Mouse (Mus musculus) kidney, embryonic 15.5 days (tissue): ENCODE measurements around the gene Lpp. TPM values are rescaled to one million over a fixed set of nuclear protein-coding genes. Genes with fewer than 3 reads are reported as not detected.
A peak's percentile ranks its signal among the peaks of the same experiment; 100 is the strongest.

Experiments used
- ATAC-seq: fragments of 200-750 bp; cut with Nextera tagmentation; replicated peaks from 2 replicates; pipeline ENCODE4 v1.8.0; 2017; ENCODE audit warnings: moderate TSS enrichment; ENCODE audit not compliant: low FRiP score
- H3K27ac ChIP-seq: fragments of 300-500 bp; sonication (generic); 2 replicates; pipeline ENCODE4 v1.5.1; 2015; ENCODE audit warnings: mild to moderate bottlenecking, inconsistent platforms
- H3K27me3 ChIP-seq: fragments of 300-500 bp; sonication (generic); 2 replicates; pipeline ENCODE4 v1.6.1; 2015; ENCODE audit warnings: inconsistent platforms
- H3K36me3 ChIP-seq: fragments of 300-500 bp; sonication (generic); 2 replicates; pipeline ENCODE4 v1.6.1; 2015; ENCODE audit warnings: inconsistent platforms
- H3K4me1 ChIP-seq: fragments of 300-500 bp; sonication (generic); 2 replicates; pipeline ENCODE4 v1.6.1; 2015; ENCODE audit warnings: inconsistent platforms
- H3K4me2 ChIP-seq: fragments of 300-500 bp; sonication (generic); 2 replicates; pipeline ENCODE4 v1.6.1; 2015; ENCODE audit warnings: moderate library complexity, mild to moderate bottlenecking, inconsistent platforms
- H3K4me3 ChIP-seq: fragments of 300-500 bp; sonication (generic); replicated peaks from 2 replicates; pipeline ENCODE4 v1.5.1; 2015; ENCODE audit warnings: mild to moderate bottlenecking, inconsistent platforms
- H3K9ac ChIP-seq: fragments of 300-500 bp; sonication (generic); 2 replicates; pipeline ENCODE4 v1.6.1; 2015; ENCODE audit warnings: mild to moderate bottlenecking, inconsistent platforms
- H3K9me3 ChIP-seq: fragments of 300-500 bp; sonication (generic); replicated peaks from 2 replicates; pipeline ENCODE4 v1.6.1; 2016; ENCODE audit warnings: inconsistent platforms
- WGBS: fragments of 180-500 bp; shearing (Covaris S2); methylation state at CpG from one replicate; pipeline ENCODE4 v1.1.7; 2015; ENCODE audit warnings: mixed read lengths; 5-methylcytosine and 5-hydroxymethylcytosine counted together
- polyA plus RNA-seq: library from polyadenylated mRNA; unstranded; fragments of >200 nt; fragmentation: Nextera tagmentation; extraction: Ambion mirVana; gene quantifications from 2 replicates; pipeline ENCODE4 v1.2.1, GENCODE M21; 2015

Gene Lpp
- polyA plus RNA-seq, 1 experiment from 2014 or later = 58.6 TPM

DNA sequence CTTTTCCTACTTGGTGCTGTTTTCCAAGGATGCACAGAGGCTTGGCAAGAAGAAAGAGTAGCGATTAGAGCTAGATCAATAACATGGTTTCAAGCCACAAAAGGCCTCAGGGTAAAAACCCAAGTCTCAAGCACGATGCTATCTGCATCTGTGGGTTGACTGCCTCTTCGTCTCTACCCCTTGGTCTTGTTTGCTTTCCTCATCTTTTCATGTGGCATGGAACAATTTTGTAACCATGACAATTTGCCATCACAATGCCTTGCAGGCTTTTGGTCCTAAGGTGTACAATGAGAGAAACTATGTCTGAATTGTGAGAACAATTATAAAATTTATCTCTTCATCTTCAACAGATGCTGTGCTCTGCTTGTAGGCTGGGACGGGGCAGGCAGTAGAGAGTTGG lies 145.7 kb downstream of the Lpp start:
- H3K4me1 ChIP-seq = no peaks in the 10 kb centered on the region
- no peak for ATAC-seq
- no peak overlapping the region for H3K4me2 ChIP-seq
- 90% methylated on average over 4 of the region's 4 CpGs for WGBS
- no peaks in the 10 kb centered on the region for H3K27me3 ChIP-seq
- no peaks in the 10 kb centered on the region for H3K36me3 ChIP-seq
- no peak overlapping the region for H3K27ac ChIP-seq
- no peaks in the 10 kb centered on the region for H3K9me3 ChIP-seq
- no peak overlapping the region for H3K4me3 ChIP-seq
- no peak overlapping the region for H3K9ac ChIP-seq

DNA sequence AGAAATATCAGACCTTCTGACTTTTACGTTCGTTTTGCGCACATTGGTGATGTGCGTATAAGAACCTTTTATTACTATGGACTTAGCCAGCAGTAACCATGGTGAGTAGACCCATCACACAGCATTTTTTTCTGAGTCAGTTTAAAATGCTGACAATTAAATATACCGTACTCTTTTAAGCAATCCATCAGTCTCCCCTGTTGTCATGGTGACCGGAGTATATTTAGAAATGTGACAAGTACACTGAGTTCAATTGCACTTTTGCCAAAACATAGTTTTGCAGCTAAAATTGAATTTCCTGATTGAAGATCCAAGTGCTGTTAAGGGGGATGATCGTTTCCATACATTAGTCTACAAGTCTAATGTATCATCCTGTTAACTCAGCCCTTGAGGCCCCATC lies 149.6 kb downstream of the Lpp start:
- no peaks in the 10 kb centered on the region for H3K4me1 ChIP-seq
- ATAC-seq = no peak
- H3K36me3 ChIP-seq = no peaks in the 10 kb centered on the region
- no peak overlapping the region for H3K9ac ChIP-seq
- H3K4me2 ChIP-seq = no peak overlapping the region
- H3K27me3 ChIP-seq = no peaks in the 10 kb centered on the region
- no peak overlapping the region for H3K27ac ChIP-seq
- WGBS = 89% methylated on average over 7 of the region's 7 CpGs
- no peak overlapping the region for H3K4me3 ChIP-seq
- no peaks in the 10 kb centered on the region for H3K9me3 ChIP-seq

DNA sequence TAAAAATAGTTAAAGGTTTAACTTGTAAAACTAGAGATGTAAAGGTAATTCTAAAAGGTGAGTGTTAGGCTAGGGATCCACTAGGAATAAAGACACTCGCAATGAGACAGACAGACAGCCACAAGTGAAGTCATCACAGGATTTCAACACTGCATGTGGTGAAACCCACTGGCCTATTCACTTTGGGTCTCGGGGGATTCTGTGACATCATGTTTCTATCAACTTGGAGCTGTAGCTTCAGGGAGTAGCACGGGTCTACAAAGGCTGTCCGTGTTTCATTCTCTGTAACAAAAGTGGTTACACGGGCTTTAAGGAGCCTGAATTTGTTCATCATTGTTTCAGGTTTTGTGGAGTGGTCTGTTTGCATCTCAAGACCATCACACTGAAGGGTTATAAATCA lies 152.1 kb downstream of the Lpp start:
- no peak overlapping the region for H3K4me3 ChIP-seq
- H3K4me2 ChIP-seq = no peak overlapping the region
- H3K4me1 ChIP-seq = no peaks in the 10 kb centered on the region
- H3K9ac ChIP-seq = no peak overlapping the region
- 86% methylated on average over 5 of the region's 5 CpGs for WGBS
- H3K36me3 ChIP-seq = no peaks in the 10 kb centered on the region
- no peaks in the 10 kb centered on the region for H3K27me3 ChIP-seq
- no peak overlapping the region for H3K27ac ChIP-seq
- ATAC-seq = no peak
- H3K9me3 ChIP-seq = no peaks in the 10 kb centered on the region

DNA sequence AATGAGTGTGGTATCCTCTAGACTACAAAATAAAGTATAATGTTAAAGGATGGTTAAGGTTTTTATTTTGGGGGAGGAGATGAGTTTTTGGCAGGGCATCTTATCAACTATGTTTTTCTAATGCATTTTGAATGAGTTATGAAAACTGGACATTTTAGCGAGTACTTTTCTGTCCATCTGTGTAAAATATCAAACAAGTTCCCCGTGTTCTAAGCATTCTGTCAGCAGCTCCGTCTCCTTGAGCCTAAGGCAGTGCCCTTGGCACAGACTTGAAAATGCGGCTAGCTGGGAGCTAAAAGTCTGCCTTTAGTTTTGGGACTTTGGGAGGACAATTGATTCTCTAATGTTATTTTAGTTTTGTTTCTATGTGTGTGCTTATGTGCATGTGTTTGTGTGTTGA lies 165.2 kb downstream of the Lpp start:
- WGBS = 90% methylated on average over 4 of the region's 4 CpGs
- ATAC-seq = no peak
- Histone ChIP-seq H3K27ac (no peak overlapping the region), H3K4me1 (peaks cover 7% of the 10 kb centered on the region; the same call in 1 of the 2 replicates), H3K36me3 (no peaks in the 10 kb centered on the region), H3K4me3 (no peak overlapping the region), H3K27me3 (no peaks in the 10 kb centered on the region), H3K4me2 (no peak overlapping the region), H3K9me3 (no peaks in the 10 kb centered on the region), H3K9ac (no peak overlapping the region)

DNA sequence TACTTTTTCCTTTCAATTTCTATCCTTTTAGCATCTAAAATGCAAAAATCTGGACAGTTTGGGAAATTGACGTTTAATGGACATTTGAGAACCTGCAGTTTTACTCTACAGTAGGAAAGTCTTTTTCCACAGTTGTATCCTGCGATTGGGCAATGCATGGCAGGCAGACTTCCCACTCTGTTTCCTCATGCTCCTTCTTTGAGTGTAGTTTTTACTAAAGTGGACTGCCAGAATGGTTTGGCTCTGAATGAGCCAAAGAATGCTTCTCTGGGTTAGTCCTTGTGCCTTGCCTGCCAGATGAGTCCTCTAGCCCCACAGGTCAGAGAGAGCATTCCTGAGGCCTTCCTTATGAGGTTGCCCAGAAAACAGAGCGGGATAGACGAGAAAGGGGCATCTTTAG lies 166.5 kb downstream of the Lpp start:
- 92% methylated on average over 4 of the region's 4 CpGs for WGBS
- no peak for ATAC-seq

GRCm38 (mm10) chr16:24560998-24561397 lies 167.7 kb downstream of the Lpp start:
- Histone ChIP-seq H3K4me3 (no peak overlapping the region), H3K9me3 (no peaks in the 10 kb centered on the region), H3K36me3 (no peaks in the 10 kb centered on the region), H3K4me2 (no peak overlapping the region), H3K27ac (no peak overlapping the region), H3K27me3 (no peaks in the 10 kb centered on the region), H3K9ac (no peak overlapping the region), H3K4me1 (peaks cover 6% of the 10 kb centered on the region; the same call in 1 of the 2 replicates)
- 93% methylated on average over 2 of the region's 2 CpGs for WGBS
- no peak for ATAC-seq

More for the DNA sequence above, 166.5 kb downstream of the Lpp start:
- Histone ChIP-seq H3K27me3 (no peaks in the 10 kb centered on the region), H3K4me1 (peaks cover 6% of the 10 kb centered on the region; the same call in 1 of the 2 replicates), H3K9me3 (no peaks in the 10 kb centered on the region), H3K4me2 (no peak overlapping the region), H3K9ac (no peak overlapping the region), H3K4me3 (no peak overlapping the region), H3K36me3 (no peaks in the 10 kb centered on the region), H3K27ac (no peak overlapping the region)

- peaks cover 11% of the 10 kb centered on the region; the same call in 1 of the 2 replicates for H3K4me1 ChIP-seq
- 84% methylated on average over 4 of the region's 4 CpGs for WGBS
- H3K4me3 ChIP-seq = no peak overlapping the region
- H3K27ac ChIP-seq = no peak overlapping the region
- H3K4me2 ChIP-seq = no peak overlapping the region
- H3K36me3 ChIP-seq = no peaks in the 10 kb centered on the region
- no peaks in the 10 kb centered on the region for H3K9me3 ChIP-seq
- H3K27me3 ChIP-seq = no peaks in the 10 kb centered on the region
- H3K9ac ChIP-seq = no peak overlapping the region
- no peak for ATAC-seq
Observed at GRCm38 (mm10) chr16:24561602-24562001, 168.3 kb downstream of the Lpp start.

GRCm38 (mm10) chr16:24565311-24565710 lies 172.0 kb downstream of the Lpp start:
- H3K27me3 ChIP-seq = no peaks in the 10 kb centered on the region
- peaks cover 22% of the 10 kb centered on the region for H3K4me1 ChIP-seq
- no peak overlapping the region for H3K27ac ChIP-seq
- no peak overlapping the region for H3K4me3 ChIP-seq
- H3K36me3 ChIP-seq = no peaks in the 10 kb centered on the region
- H3K9ac ChIP-seq = no peak overlapping the region
- H3K4me2 ChIP-seq = no peak overlapping the region
- no peak for ATAC-seq
- no peaks in the 10 kb centered on the region for H3K9me3 ChIP-seq
- WGBS = 84% methylated on average over 7 of the region's 7 CpGs

- Histone ChIP-seq H3K27ac (no peak overlapping the region), H3K4me2 (no peak overlapping the region), H3K27me3 (no peaks in the 10 kb centered on the region), H3K4me1 (peaks cover 22% of the 10 kb centered on the region), H3K9me3 (no peaks in the 10 kb centered on the region), H3K9ac (no peak overlapping the region), H3K36me3 (no peaks in the 10 kb centered on the region), H3K4me3 (no peak overlapping the region)
- 51% methylated on average over 3 of the region's 3 CpGs for WGBS
- ATAC-seq = peak; percentile 52; the same call in 1 of the 2 replicates
Observed at GRCm38 (mm10) chr16:24566277-24566676, 173.0 kb downstream of the Lpp start.

- Histone ChIP-seq H3K4me1 (peaks cover 22% of the 10 kb centered on the region), H3K36me3 (no peaks in the 10 kb centered on the region), H3K9me3 (no peaks in the 10 kb centered on the region), H3K4me2 (no peak overlapping the region), H3K4me3 (no peak overlapping the region), H3K27ac (no peak overlapping the region), H3K27me3 (no peaks in the 10 kb centered on the region), H3K9ac (no peak overlapping the region)
- 71% methylated on average over 3 of the region's 3 CpGs for WGBS
- ATAC-seq = no peak
Observed at GRCm38 (mm10) chr16:24567562-24567961, 174.3 kb downstream of the Lpp start.

DNA sequence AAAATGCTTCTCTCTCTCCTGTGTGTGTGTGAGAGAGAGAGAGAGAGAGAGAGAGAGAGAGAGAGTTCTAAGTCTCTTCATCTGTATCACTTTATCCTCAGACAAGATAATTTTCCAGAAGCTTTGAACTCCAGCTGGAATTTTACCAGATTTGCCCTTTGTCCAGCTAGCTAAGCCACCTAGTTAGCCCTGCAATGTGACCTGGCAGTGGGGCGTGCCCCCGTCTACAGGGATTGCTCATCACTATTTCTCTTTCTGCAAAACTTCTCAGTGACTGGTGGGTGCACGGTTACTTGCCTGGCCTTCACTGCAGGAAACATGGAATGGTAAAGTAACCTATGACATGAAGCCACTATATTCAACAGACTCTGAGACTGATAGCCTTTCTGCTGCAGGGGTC lies 174.8 kb downstream of the Lpp start:
- Histone ChIP-seq H3K36me3 (no peaks in the 10 kb centered on the region), H3K27ac (no peak overlapping the region), H3K9me3 (no peaks in the 10 kb centered on the region), H3K4me1 (peaks cover 22% of the 10 kb centered on the region), H3K4me2 (no peak overlapping the region), H3K9ac (no peak overlapping the region), H3K4me3 (no peak overlapping the region), H3K27me3 (no peaks in the 10 kb centered on the region)
- 42% methylated on average over 3 of the region's 3 CpGs for WGBS
- ATAC-seq = no peak

DNA sequence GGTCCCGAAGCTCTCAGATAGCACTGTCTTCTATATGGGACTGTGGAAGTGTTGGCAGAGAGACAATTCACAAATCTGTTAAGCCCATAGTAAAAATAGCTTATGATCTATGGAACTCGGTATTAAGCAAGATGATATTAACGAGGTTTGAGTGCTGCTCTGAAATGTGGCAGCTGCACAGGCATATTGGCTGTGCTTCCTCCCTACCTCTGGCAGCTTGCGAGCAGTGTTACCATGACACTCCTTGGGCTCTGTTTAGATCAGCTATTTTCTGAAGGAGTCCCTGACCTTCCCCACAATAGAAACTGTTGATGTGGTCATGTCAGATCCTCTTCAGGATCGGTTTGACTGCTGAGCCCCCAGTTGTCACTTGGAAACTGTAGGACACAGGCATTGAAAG lies 176.4 kb downstream of the Lpp start:
- H3K36me3 ChIP-seq = no peaks in the 10 kb centered on the region
- no peak overlapping the region for H3K4me2 ChIP-seq
- no peak for ATAC-seq
- H3K27ac ChIP-seq = no peak overlapping the region
- H3K9me3 ChIP-seq = no peaks in the 10 kb centered on the region
- no peaks in the 10 kb centered on the region for H3K27me3 ChIP-seq
- 83% methylated on average over 5 of the region's 5 CpGs for WGBS
- no peak overlapping the region for H3K4me3 ChIP-seq
- H3K9ac ChIP-seq = no peak overlapping the region
- H3K4me1 ChIP-seq = peaks cover 22% of the 10 kb centered on the region

- WGBS = 94% methylated on average over 2 of the region's 2 CpGs
- H3K27me3 ChIP-seq = no peaks in the 10 kb centered on the region
Observed at GRCm38 (mm10) chr16:24576999-24577398, 183.7 kb downstream of the Lpp start.

More at GRCm38 (mm10) chr16:24576999-24577398, 183.7 kb downstream of the Lpp start:
- H3K9ac ChIP-seq = no peak overlapping the region
- no peaks in the 10 kb centered on the region for H3K36me3 ChIP-seq
- no peaks in the 10 kb centered on the region for H3K9me3 ChIP-seq
- no peak for ATAC-seq
- H3K4me1 ChIP-seq = peaks cover 9% of the 10 kb centered on the region
- H3K4me3 ChIP-seq = no peak overlapping the region
- no peak overlapping the region for H3K27ac ChIP-seq
- no peak overlapping the region for H3K4me2 ChIP-seq
